Mouse (Mus musculus) heart, postnatal 0 days (tissue): ENCODE measurements around the gene Pcsk2.

Experiments
- CTCF ChIP-seq: IDR thresholded peaks from 2 replicates; pipeline ENCODE4 v1.5.1; 2016; ENCODE audit warnings: antibody characterized with exemption, control low read depth, low read depth
- EP300 ChIP-seq: IDR thresholded peaks from 2 replicates; pipeline ENCODE4 v1.6.1; 2016; ENCODE audit warnings: antibody characterized with exemption, low read depth

- TF ChIP-seq CTCF, result no peak
- no peak for TF ChIP-seq EP300
These were observed 165.9 kb downstream of the Pcsk2 start for GRCm38 (mm10) chr2:143711886-143712285.
